Mouse (Mus musculus) lung, postnatal 14 days (tissue): ENCODE data around the gene Zswim9.

Source experiments
- DNase-seq: peaks from one replicate; pipeline ENCODE4 v3.0.0; 2021

Zswim9 gene

GRCm38 (mm10) chr7:13264396-13264795, 14.1 kb downstream of the Zswim9 start:
- no peak for DNase-seq

- DNase-seq = no peak
These were observed 14.7 kb downstream of the Zswim9 start for GRCm38 (mm10) chr7:13263851-13264250.

- no peak for DNase-seq
These were observed 17.5 kb downstream of the Zswim9 start for GRCm38 (mm10) chr7:13260746-13261700.

- no peak for DNase-seq
These were observed 65.8 kb downstream of the Zswim9 start, which contains the start of gene Vmn1r89 for GRCm38 (mm10) chr7:13212720-13213119. TSS of gene Vmn1r89 (plus strand) at chr7:13213020.
